Mouse (Mus musculus) neural tube, embryonic 15.5 days (tissue): ENCODE measurements around the gene Hdgfl3. TPM values are rescaled to one million over a fixed set of nuclear protein-coding genes. Genes with fewer than 3 reads are reported as not detected.
"Not testable (repeated sequence)": the region's sequence is repeated elsewhere in the genome, so short reads cannot be mapped to it uniquely, and the experiment has no call there.

ENCODE experiments used
- ATAC-seq: fragments of 200-750 bp; cut with Nextera tagmentation; 2 replicates; pipeline ENCODE4 v1.8.0; 2017; ENCODE audit warnings: mild to moderate bottlenecking, moderate TSS enrichment, moderate library complexity; ENCODE audit not compliant: low FRiP score
- H3K27ac ChIP-seq: fragments of 300-500 bp; sonication (generic); replicated peaks from 2 replicates; pipeline ENCODE4 v1.5.1; 2015; ENCODE audit warnings: mild to moderate bottlenecking, inconsistent platforms
- H3K27me3 ChIP-seq: fragments of 300-500 bp; sonication (generic); replicated peaks from 2 replicates; pipeline ENCODE4 v1.6.1; 2015; ENCODE audit warnings: inconsistent platforms
- H3K36me3 ChIP-seq: fragments of 300-500 bp; sonication (generic); 2 replicates; pipeline ENCODE4 v1.6.1; 2015; ENCODE audit warnings: inconsistent platforms
- H3K4me1 ChIP-seq: fragments of 300-500 bp; sonication (generic); 2 replicates; pipeline ENCODE4 v1.6.1; 2015; ENCODE audit warnings: inconsistent platforms
- H3K4me2 ChIP-seq: fragments of 300-500 bp; sonication (generic); 2 replicates; pipeline ENCODE4 v1.6.1; 2015; ENCODE audit warnings: inconsistent platforms, mild to moderate bottlenecking, moderate library complexity
- H3K4me3 ChIP-seq: fragments of 300-500 bp; sonication (generic); replicated peaks from 2 replicates; pipeline ENCODE4 v1.5.1; 2015; ENCODE audit warnings: mild to moderate bottlenecking, inconsistent platforms
- H3K9ac ChIP-seq: fragments of 300-500 bp; sonication (generic); replicated peaks from 2 replicates; pipeline ENCODE4 v1.6.1; 2015; ENCODE audit warnings: mild to moderate bottlenecking, inconsistent platforms
- H3K9me3 ChIP-seq: fragments of 300-500 bp; sonication (generic); replicated peaks from 2 replicates; pipeline ENCODE4 v1.6.1; 2016; ENCODE audit warnings: inconsistent platforms
- WGBS: fragments of 180-500 bp; shearing (Covaris S2); methylation state at CpG from one replicate; pipeline ENCODE4 v1.1.7; 2015; ENCODE audit warnings: mixed read lengths; 5-methylcytosine and 5-hydroxymethylcytosine counted together
- polyA plus RNA-seq: library from polyadenylated mRNA; unstranded; fragments of >200 nt; fragmentation: Nextera tagmentation; extraction: Ambion mirVana; gene quantifications from 2 replicates; pipeline ENCODE4 v1.2.1, GENCODE M21; 2015

Gene Hdgfl3
- polyA plus RNA-seq, 1 experiment from 2014 or later: 57.4 TPM

- no peak overlapping the region for H3K27ac ChIP-seq
Observed at GRCm38 (mm10) chr7:81839746-81840145, 94.5 kb downstream of the Hdgfl3 start.

GRCm38 (mm10) chr7:81837771-81838170, 96.5 kb downstream of the Hdgfl3 start:
- not testable (repeated sequence) for H3K9ac ChIP-seq, H3K4me3 ChIP-seq, ATAC-seq, H3K27me3 ChIP-seq, H3K36me3 ChIP-seq, H3K4me1 ChIP-seq, H3K4me2 ChIP-seq, H3K9me3 ChIP-seq, H3K27ac ChIP-seq
- 88% methylated on average over 5 of the region's 5 CpGs for WGBS

More at GRCm38 (mm10) chr7:81839746-81840145, 94.5 kb downstream of the Hdgfl3 start:
- Histone ChIP-seq H3K4me2 (no peak overlapping the region), H3K36me3 (no peaks in the 10 kb centered on the region), H3K9ac (no peak overlapping the region), H3K4me1 (no peaks in the 10 kb centered on the region), H3K27me3 (no peaks in the 10 kb centered on the region), H3K9me3 (no peaks in the 10 kb centered on the region), H3K4me3 (no peak overlapping the region)
- WGBS: 68% methylated on average over 6 of the region's 6 CpGs
- ATAC-seq: no peak

- H3K27me3 ChIP-seq: no peaks in the 10 kb centered on the region
- no peak overlapping the region for H3K27ac ChIP-seq
- no peak overlapping the region for H3K9ac ChIP-seq
- H3K4me3 ChIP-seq: no peak overlapping the region
- no peak overlapping the region for H3K4me2 ChIP-seq
- H3K9me3 ChIP-seq: no peaks in the 10 kb centered on the region
- WGBS: 93% methylated on average over 5 of the region's 5 CpGs
- H3K36me3 ChIP-seq: no peaks in the 10 kb centered on the region
- no peak for ATAC-seq
- no peaks in the 10 kb centered on the region for H3K4me1 ChIP-seq
Observed at GRCm38 (mm10) chr7:81835430-81835829, 98.8 kb downstream of the Hdgfl3 start.

GRCm38 (mm10) chr7:81834847-81835246, 99.4 kb downstream of the Hdgfl3 start:
- Histone ChIP-seq H3K36me3 (no peaks in the 10 kb centered on the region), H3K4me1 (no peaks in the 10 kb centered on the region), H3K27me3 (no peaks in the 10 kb centered on the region), H3K4me3 (no peak overlapping the region), H3K9ac (no peak overlapping the region), H3K9me3 (no peaks in the 10 kb centered on the region), H3K4me2 (no peak overlapping the region), H3K27ac (no peak overlapping the region)
- ATAC-seq: no peak

Other genes with a start within 250 kb of the Hdgfl3 start
- gene Homer2, start 226.9 kb downstream of the Hdgfl3 start, polyA plus RNA-seq: 29.3 and 30.1 TPM in 2 replicates
- 132 and 137 TPM in 2 replicates for gene Ramac, start 171.5 kb downstream of the Hdgfl3 start, polyA plus RNA-seq
- 49.9 and 52.9 TPM in 2 replicates for gene 3110040N11Rik, start 145.0 kb downstream of the Hdgfl3 start, polyA plus RNA-seq
- 93.1 and 96.6 TPM in 2 replicates for gene Btbd1, start 105.0 kb downstream of the Hdgfl3 start, polyA plus RNA-seq
- gene Gm10160, start 78.7 kb downstream of the Hdgfl3 start, polyA plus RNA-seq: not detected in 2 replicates
- 15.1 and 25.6 TPM in 2 replicates for gene Tm6sf1, start 75.5 kb downstream of the Hdgfl3 start, polyA plus RNA-seq
- gene Bnc1, start 57.8 kb upstream of the Hdgfl3 start, polyA plus RNA-seq: 1.7 and 3.1 TPM in 2 replicates
- gene Sh3gl3, start 239.4 kb upstream of the Hdgfl3 start, polyA plus RNA-seq: 65.2 and 76.3 TPM in 2 replicates